Mouse (Mus musculus): Measurements from ENCODE around the gene Rps2. TPM values are rescaled to one million over a fixed set of nuclear protein-coding genes. Genes with fewer than 3 reads are reported as not detected.
A peak's percentile ranks its signal among the peaks of the same experiment; 100 is the strongest.

Gene Rps2
- polyA plus RNA-seq, 1 experiment from 2014 or later = 1,454 TPM

DNA sequence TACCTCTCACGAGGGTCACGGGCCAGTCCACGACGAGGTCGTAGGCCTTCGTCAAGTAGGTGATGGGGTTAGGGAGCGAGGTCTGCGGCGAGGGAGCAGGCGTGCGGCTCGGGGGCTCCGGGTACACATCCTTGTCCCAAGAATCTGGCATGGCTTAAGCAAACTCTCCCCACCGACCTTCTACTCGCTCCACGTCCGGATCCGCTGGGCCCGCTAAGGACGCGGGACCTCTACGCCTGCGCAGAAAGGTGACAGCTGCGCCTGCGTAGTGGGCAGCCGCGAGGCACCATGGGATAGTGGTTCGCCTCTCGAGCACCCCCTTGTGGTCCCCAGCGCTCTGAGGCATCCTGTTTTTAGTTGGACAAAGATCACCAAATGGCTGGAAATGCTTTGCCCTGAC is 6.3 kb downstream of the Rps2 start, which contains the start of gene Ndufb10:
Gene Ndufb10, minus strand, starts transcription at position 295 of the 400 bp plus-strand sequence.
- WGBS (ENCODE audit: insufficient replicate concordance) = under 1% methylated on average over 30 of the region's 30 CpGs
- peak within 1 kb of the TSS; percentile 90 for H3K27ac ChIP-seq
- peaks cover 14% of the 10 kb centered on the region for H3K27me3 ChIP-seq (replicated peaks)
- H3K4me3 ChIP-seq = peak within 1 kb of the TSS; percentile 92
- peak; percentile 74 for ATAC-seq
- H3K4me2 ChIP-seq = peak within 1 kb of the TSS; percentile 80
- H3K9ac ChIP-seq = peak within 1 kb of the TSS; percentile 93
- H3K9me3 ChIP-seq (replicated peaks) = no peaks in the 10 kb centered on the region
- H3K4me1 ChIP-seq = peaks cover 41% of the 10 kb centered on the region
- H3K36me3 ChIP-seq = peaks cover 22% of the 10 kb centered on the region

DNA sequence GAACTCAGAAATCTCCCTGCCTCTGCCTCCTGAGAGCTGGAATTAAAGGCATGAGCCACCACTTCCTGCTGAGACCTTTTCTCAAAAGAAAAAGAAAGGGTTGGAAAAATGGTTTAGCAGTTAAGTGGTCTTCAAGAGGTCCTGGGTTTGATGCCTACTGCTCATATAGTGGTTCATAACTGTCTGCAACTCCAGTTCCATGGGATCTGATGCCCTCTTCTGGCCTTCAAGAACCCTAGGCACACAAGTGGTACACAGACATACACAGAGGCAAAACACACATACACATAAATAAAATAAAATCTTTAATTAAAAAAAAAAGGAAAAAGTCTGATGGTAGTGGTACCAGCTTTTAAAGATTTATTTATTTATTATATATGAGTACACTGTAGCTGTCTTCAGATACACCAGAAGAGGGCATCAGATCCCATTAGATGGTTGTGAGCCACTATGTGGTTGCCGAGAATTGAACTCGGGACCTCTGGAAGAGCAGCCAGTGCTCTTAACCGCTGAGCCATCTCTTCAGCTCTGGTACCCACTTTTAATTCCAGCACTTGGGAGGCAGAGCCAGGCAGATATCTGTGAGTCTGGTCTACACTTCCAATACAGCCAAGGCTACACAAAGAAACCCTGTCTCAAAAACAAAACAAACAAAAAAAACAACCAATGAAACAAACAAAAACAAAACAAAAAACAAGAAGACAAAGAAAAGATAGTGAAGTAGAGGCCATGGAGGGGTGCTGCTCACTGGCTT is 7.9 kb downstream of the Rps2 start:
- no peak overlapping the region for H3K9ac ChIP-seq
- H3K36me3 ChIP-seq = peaks cover 18% of the 10 kb centered on the region
- ATAC-seq = no peak
- no peaks in the 10 kb centered on the region for H3K9me3 ChIP-seq (replicated peaks)
- H3K4me1 ChIP-seq = peaks cover 40% of the 10 kb centered on the region
- H3K4me2 ChIP-seq = no peak overlapping the region
- no peak overlapping the region for H3K27ac ChIP-seq
- WGBS (ENCODE audit: insufficient replicate concordance) = 51% methylated on average over 3 of the region's 3 CpGs
- peaks cover 14% of the 10 kb centered on the region for H3K27me3 ChIP-seq (replicated peaks)
- H3K4me3 ChIP-seq = no peak overlapping the region

DNA sequence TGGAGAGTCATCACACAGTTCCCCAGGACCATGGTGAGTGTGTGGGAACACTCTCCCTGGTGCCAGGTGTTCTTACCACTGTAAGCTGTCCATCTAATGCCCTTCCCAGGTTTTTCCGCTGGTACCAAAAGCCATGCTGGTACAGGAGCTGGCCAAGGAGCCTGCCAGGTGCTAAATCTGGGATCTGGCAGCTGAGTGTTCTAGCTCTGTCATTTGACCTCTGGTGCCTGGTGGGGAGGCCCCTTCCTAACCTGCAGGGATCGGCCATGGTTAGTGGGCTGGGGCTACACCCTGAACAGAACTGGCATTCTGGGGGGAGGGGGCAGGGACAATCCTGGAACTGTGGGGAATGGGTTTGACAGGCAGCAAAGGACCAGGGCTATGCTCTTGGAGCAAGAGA is 9.7 kb downstream of the Rps2 start, which contains the start of gene Rpl3l:
Gene Rpl3l, plus strand, starts transcription at position 203 of the 400 bp plus-strand sequence.
- H3K27ac ChIP-seq = no peak within 1 kb of the TSS
- ATAC-seq = no peak
- WGBS (ENCODE audit: insufficient replicate concordance) = 64% methylated on average over 2 of the region's 2 CpGs

DNA sequence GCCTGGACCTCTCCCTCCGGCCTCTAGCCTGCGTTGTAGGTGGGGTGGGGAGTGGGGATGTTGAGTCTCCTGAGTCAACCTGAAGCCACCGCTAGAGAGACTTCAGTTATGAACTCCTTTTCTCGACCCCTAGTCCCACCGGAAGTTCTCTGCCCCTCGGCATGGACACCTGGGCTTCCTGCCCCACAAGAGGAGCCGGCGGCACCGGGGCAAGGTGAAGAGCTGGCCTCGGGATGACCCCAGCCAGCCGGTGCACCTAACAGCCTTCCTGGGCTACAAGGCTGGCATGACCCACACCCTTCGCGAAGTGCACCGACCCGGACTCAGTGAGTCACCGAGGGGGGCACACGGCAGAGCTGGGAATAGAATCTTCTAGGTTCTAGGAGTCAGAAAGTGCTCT is 10.3 kb downstream of the Rps2 start:
- Histone ChIP-seq H3K4me1 (peaks cover 19% of the 10 kb centered on the region), H3K27ac (no peak overlapping the region), H3K9ac (no peak overlapping the region), H3K4me3 (no peak overlapping the region), H3K27me3 (replicated peaks) (peaks cover 28% of the 10 kb centered on the region), H3K36me3 (no peaks in the 10 kb centered on the region), H3K9me3 (replicated peaks) (no peaks in the 10 kb centered on the region), H3K4me2 (no peak overlapping the region)
- 65% methylated on average over 17 of the region's 17 CpGs for WGBS (ENCODE audit: insufficient replicate concordance)
- ATAC-seq = no peak

More for the DNA sequence above, 9.7 kb downstream of the Rps2 start, which contains the start of gene Rpl3l:
- Histone ChIP-seq H3K9ac (no peak within 1 kb of the TSS), H3K36me3 (peaks cover under 1% of the 10 kb centered on the region; the same call in 1 of the 2 replicates), H3K27me3 (replicated peaks) (peaks cover 22% of the 10 kb centered on the region), H3K4me1 (peaks cover 24% of the 10 kb centered on the region), H3K9me3 (replicated peaks) (no peaks in the 10 kb centered on the region), H3K4me3 (no peak within 1 kb of the TSS), H3K4me2 (no peak within 1 kb of the TSS)

DNA sequence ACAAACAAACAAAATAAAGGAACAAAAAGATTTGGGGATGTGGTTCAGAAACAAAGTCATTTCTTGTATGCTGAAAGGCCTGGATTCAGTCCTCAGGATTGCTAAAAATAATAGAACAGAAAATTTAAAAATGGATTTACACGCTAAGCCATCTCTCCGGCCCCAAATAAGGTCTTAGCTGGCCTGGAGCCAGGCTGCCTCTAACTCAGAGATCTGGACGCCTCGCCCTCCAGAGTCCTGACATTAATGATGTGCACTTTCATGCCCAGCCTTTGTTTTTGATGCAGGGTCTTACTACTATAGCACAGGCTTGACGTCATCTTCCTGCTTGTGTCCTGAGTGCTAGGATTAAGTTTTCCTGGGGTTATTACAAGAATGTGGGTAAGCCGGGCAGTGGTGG is 11.2 kb downstream of the Rps2 start:
- Histone ChIP-seq H3K9ac (no peak overlapping the region), H3K36me3 (no peaks in the 10 kb centered on the region), H3K4me3 (no peak overlapping the region), H3K27me3 (replicated peaks) (peaks cover 30% of the 10 kb centered on the region), H3K4me2 (no peak overlapping the region), H3K9me3 (replicated peaks) (no peaks in the 10 kb centered on the region), H3K27ac (no peak overlapping the region), H3K4me1 (peaks cover 13% of the 10 kb centered on the region)
- ATAC-seq = no peak
- WGBS (ENCODE audit: insufficient replicate concordance) = 70% methylated on average over 6 of the region's 6 CpGs

DNA sequence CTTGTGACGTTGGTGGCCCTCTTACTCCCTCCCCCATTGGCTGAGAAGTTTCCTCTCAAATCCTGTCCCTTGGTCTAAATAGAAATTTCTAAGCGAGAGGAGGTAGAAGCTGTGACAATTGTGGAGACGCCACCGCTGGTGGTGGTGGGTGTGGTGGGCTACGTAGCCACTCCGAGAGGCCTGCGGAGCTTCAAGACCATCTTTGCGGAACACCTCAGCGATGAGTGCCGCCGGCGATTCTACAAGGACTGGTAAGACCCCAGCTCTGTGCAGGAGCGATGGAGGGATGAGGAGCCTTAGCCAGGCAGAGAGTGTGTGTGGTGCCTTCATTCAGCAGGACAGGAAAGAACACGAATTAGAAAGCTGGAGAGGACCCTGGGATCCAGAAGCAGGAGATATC is 12.9 kb downstream of the Rps2 start:
- Histone ChIP-seq H3K9ac (no peak overlapping the region), H3K27ac (no peak overlapping the region), H3K4me2 (no peak overlapping the region), H3K36me3 (no peaks in the 10 kb centered on the region), H3K4me3 (no peak overlapping the region), H3K27me3 (replicated peaks) (peaks cover 30% of the 10 kb centered on the region), H3K9me3 (replicated peaks) (no peaks in the 10 kb centered on the region), H3K4me1 (peaks cover 10% of the 10 kb centered on the region)
- WGBS (ENCODE audit: insufficient replicate concordance) = 71% methylated on average over 14 of the region's 14 CpGs
- ATAC-seq = no peak

DNA sequence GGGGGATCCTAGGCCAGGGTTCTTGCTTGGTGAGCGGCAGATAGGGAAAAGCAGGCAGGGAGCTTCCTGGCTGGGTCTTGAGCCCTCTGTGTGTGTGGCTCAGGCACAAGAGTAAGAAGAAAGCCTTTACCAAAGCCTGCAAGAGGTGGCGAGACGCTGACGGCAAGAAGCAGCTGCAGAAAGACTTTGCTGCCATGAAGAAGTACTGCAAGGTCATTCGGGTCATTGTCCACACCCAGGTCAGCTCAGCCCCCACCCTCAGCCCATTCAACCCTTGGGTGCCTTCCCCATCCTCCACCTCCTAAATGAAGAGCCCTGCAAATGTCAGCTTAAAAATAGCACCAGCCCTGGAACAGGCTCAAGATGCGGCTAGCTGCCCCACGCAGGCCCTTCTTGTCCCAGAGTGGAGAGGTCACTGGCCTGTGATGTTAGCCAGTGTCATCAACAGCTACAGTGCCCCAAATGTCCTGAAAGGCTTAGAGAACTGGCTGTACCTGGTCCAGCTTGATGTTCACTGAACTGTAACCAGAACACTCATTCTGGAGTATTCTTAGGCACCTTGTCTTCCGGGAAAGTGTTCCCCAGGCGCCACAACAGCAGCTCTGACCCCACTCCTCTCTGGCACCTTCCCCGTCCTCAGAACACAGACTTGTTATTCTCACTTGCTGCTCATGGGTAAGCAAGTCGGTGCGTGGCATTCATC is 14.5 kb downstream of the Rps2 start:
- H3K9me3 ChIP-seq (replicated peaks) = no peaks in the 10 kb centered on the region
- peaks cover 16% of the 10 kb centered on the region for H3K4me1 ChIP-seq
- no peak overlapping the region for H3K27ac ChIP-seq
- peaks cover 28% of the 10 kb centered on the region for H3K27me3 ChIP-seq (replicated peaks)
- 67% methylated on average over 12 of the region's 12 CpGs for WGBS (ENCODE audit: insufficient replicate concordance)
- no peaks in the 10 kb centered on the region for H3K36me3 ChIP-seq
- H3K9ac ChIP-seq = no peak overlapping the region
- no peak overlapping the region for H3K4me2 ChIP-seq
- H3K4me3 ChIP-seq = no peak overlapping the region
- ATAC-seq = no peak

DNA sequence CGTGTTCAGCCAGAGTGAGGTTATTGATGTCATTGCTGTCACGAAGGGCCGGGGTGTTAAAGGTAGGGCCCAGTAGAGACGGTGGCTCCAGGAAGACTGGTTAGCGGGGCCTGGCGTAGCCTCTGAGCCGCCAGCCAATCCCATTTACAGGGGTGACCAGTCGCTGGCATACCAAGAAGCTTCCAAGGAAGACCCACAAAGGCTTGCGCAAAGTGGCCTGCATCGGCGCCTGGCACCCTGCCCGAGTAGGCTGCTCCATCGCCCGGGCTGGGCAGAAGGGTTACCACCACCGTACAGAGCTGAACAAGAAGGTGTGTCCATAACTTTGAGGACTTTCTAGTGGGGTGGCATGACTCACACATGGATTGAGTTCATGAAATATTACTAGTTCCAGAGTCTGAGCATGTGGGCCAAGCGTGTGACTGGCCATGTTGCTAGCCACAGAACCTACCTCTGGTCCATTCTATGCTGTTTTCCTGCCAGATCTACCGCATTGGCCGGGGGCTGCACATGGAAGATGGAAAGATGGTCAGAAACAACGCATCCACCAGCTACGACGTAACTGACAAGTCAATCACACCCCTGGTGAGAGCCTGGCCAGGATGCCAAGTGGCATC is 15.6 kb downstream of the Rps2 start:
- Histone ChIP-seq H3K9ac (0 out of 2 replicates have a peak overlapping the region, but pooled peaks have one; percentile 3), H3K27ac (no peak overlapping the region), H3K9me3 (replicated peaks) (no peaks in the 10 kb centered on the region), H3K4me1 (peaks cover 27% of the 10 kb centered on the region), H3K4me2 (no peak overlapping the region), H3K27me3 (replicated peaks) (0 out of 2 replicates have a peak, but pooled peaks cover 16% of the 10 kb centered on the region), H3K36me3 (no peaks in the 10 kb centered on the region), H3K4me3 (no peak overlapping the region)
- WGBS (ENCODE audit: insufficient replicate concordance) = 84% methylated on average over 21 of the region's 21 CpGs
- ATAC-seq = no peak

DNA sequence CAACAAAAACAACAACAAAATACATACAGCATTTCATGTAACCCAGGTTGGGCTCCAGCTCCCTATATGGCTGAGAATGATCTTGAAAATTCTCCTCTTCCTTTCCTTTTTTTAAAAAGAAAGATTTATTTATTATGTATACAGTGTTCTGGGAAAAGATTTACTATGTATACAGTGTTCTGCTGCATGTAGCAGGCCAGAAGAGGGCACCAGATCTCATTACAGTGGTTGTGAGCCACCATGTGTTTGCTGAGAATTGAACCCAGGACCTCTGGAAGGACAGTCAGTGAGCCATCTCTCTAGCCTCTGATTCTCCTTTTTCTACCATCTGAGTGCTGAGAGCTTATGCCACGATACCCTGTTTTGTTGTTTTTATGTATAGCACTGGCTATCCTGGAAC is 16.6 kb downstream of the Rps2 start:
- 61% methylated on average over 1 of the region's 1 CpGs for WGBS (ENCODE audit: insufficient replicate concordance)
- ATAC-seq = no peak
- H3K4me1 ChIP-seq = peaks cover 31% of the 10 kb centered on the region
- H3K27me3 ChIP-seq (replicated peaks) = 0 out of 2 replicates have a peak, but pooled peaks cover 16% of the 10 kb centered on the region
- no peaks in the 10 kb centered on the region for H3K9me3 ChIP-seq (replicated peaks)
- H3K36me3 ChIP-seq = peaks cover 4% of the 10 kb centered on the region; the same call in 1 of the 2 replicates
- H3K27ac ChIP-seq = no peak overlapping the region
- H3K9ac ChIP-seq = no peak overlapping the region
- no peak overlapping the region for H3K4me2 ChIP-seq
- no peak overlapping the region for H3K4me3 ChIP-seq

DNA sequence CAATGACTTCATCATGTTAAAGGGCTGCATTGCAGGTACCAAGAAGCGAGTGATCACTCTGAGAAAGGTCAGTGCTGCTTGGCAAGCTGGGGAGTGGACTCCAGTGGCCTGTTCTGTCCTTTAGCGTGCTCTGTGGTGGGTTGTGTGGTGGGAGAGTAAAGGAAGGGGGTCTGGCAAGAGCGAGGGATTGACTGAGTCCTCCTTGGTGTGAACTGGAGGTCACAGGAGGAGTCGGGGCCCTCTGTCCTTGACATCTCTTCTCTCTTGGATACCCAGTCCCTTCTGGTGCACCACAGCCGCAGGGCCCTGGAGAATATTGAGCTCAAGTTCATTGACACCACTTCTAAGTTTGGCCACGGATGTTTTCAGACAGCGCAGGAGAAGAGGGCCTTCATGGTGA is 17.5 kb downstream of the Rps2 start:
- Histone ChIP-seq H3K27ac (peak overlapping the region; percentile 87), H3K9me3 (replicated peaks) (no peaks in the 10 kb centered on the region), H3K4me2 (peak overlapping the region; percentile 95), H3K27me3 (replicated peaks) (0 out of 2 replicates have a peak, but pooled peaks cover 16% of the 10 kb centered on the region), H3K4me3 (peak overlapping the region; percentile 81), H3K36me3 (peaks cover 12% of the 10 kb centered on the region), H3K9ac (0 out of 2 replicates have a peak overlapping the region, but pooled peaks have one; percentile 63), H3K4me1 (peaks cover 36% of the 10 kb centered on the region)
- WGBS (ENCODE audit: insufficient replicate concordance) = 71% methylated on average over 7 of the region's 7 CpGs
- ATAC-seq = no peak

DNA sequence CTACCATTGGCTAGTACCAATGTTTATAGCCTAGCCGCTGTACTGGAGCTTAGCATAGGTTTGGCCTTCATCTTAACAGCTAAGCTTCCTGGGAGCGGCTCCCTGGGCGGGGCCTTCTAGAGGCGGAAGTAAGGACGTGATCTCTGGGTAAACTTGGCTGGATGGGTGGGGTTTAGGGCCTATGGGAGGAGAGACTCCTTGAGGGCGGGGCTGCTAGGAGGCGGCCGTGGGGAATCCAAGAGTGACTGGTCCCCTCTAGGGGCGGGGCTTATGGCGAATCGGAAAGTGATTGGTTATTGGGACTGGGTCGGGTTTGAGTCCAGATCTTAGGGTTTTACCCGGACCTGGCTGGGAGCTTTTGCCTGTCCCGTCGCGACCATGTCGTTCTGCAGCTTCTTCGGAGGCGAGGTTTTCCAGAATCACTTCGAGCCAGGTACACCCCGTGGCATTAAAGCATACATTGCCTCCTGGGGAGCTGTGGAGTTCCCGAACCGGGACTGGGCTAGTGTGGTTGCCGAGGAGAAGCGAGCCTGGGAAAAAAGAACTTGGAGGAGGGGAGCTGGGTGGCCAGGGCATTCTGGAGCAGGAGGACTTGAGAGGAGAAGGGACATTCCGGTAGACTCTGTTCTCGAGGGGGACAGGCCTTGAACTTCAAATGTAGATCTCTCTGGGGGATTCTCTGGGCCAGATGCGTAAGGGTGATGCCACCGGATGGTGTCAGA is 18.6 kb downstream of the Rps2 start, which contains the start of gene Msrb1:
Gene Msrb1, plus strand, starts transcription at position 313 of the 722 bp plus-strand sequence.
- WGBS (ENCODE audit: insufficient replicate concordance) = 2% methylated on average over 29 of the region's 29 CpGs
- peak within 1 kb of the TSS; percentile 81 for H3K4me3 ChIP-seq
- peaks cover 21% of the 10 kb centered on the region for H3K36me3 ChIP-seq
- H3K27ac ChIP-seq = peak within 1 kb of the TSS; percentile 87
- H3K4me2 ChIP-seq = peak within 1 kb of the TSS; percentile 95
- ATAC-seq = peak; percentile 96
- no peaks in the 10 kb centered on the region for H3K9me3 ChIP-seq (replicated peaks)
- H3K4me1 ChIP-seq = peaks cover 36% of the 10 kb centered on the region
- peak within 1 kb of the TSS; percentile 84 for H3K9ac ChIP-seq
- H3K27me3 ChIP-seq (replicated peaks) = 0 out of 2 replicates have a peak, but pooled peaks cover 16% of the 10 kb centered on the region
